Mouse (Mus musculus) inflammation-experienced regulatory T-cells, adult 6 months (primary cell): ENCODE measurements around the gene Ephx3. TPM values are rescaled to one million over a fixed set of nuclear protein-coding genes. Genes with fewer than 3 reads are reported as not detected.
"Not testable (repeated sequence)": the region's sequence is repeated elsewhere in the genome, so short reads cannot be mapped to it uniquely, and the experiment has no call there.

Experiments used
- ATAC-seq: one replicate; pipeline ENCODE4 v1.8.0; 2017
- polyA plus RNA-seq, 3 experiments: library from polyadenylated mRNA; unstranded; fragments of 100-300 nt; shearing (Covaris generic); gene quantifications; one replicate each; pipeline ENCODE4 v1.2.1; 2017

Ephx3 gene
- under 1 TPM in 2 of 3 experiments, not detected in 1; 0.15 to 0.23 TPM for polyA plus RNA-seq

DNA sequence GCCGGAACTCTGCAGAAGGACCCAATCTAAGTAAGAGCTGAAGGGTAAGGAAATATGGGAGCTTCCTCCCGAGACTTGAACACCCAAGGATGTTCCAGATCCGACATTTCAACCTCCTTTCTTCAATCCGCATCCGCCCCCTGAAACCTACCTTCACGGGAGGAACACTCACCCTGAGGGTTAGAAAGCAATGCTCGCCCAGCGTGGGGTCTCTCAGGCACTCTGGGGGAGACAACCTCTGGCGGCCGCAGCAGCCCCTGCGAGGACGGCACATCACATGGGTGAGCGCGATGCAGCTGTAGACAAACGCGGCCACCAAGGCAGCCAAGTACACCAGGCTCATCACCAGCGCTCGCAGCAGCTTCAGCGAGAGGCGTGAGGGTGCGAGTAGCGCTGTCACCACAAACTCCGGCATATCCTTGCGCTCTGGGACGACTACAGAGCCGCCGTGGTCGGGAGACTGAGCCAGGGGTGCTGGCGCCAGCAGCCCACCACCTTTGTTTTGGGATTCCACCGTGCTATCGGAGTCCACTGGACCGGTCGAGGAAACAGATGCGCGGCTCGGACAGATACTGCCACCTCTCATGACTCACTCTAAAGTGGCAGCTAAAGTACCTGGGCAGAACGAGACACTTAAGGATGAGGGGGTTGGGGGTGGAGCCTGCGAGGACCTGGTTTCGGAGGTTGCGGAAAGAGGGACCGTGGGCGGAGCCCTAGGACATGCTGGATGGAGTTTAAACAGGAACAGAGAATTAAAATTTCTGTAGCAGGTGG is at the start of gene Ephx3:
Gene Ephx3, minus strand, starts transcription at position 687 of the 774 bp plus-strand sequence.
- peak; percentile 35 for ATAC-seq

DNA sequence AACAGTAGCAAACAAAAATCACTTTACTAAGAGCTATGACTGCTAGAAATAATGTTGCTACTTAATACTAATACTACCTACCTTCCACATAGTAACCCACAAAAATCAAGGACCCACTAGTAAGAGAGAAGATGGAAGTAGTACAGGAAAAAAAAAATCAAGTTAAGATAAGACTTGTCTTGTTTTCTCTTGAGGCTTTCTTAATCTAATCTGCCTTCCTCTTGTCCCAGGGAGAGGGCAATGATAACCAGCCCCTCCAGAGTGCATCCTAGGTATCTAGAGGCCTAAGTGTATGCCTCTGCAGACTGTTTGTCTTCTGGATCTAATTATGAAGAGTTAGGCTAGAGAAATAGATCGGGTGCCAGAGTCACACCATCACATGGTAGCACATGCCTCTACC is 49.2 kb upstream of the Ephx3 start:
- no peak for ATAC-seq

DNA sequence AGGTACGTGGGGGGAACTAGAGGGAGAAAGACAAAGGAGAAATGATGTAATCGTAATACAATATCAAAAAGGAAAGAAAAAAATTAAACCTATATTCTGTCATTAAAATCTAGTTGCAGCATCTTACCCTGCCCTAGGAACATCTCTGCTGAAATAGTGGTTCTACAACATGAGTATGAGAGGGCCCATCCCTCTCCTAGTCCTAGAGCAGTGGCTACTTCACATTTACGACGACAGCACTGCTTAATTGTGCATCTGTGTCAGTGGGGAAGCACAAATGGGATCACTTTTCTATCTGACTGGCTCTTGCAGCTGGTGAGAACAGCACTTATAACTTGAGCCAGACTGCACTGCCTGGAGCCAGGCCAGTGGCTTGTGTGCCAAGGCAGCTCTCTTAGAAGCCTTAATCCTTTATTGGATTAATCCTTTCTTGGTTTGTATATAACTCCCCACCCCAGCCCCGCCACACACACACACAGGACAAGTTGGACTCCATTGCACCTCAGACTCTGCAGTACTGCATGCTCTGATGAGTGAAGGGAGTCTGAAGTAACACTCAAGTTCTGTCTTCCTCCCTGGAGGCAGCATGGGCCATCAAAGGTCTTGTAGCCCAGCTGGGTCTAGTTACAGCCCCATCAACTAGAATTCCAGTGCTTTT is 46.3 kb upstream of the Ephx3 start:
- no peak for ATAC-seq

DNA sequence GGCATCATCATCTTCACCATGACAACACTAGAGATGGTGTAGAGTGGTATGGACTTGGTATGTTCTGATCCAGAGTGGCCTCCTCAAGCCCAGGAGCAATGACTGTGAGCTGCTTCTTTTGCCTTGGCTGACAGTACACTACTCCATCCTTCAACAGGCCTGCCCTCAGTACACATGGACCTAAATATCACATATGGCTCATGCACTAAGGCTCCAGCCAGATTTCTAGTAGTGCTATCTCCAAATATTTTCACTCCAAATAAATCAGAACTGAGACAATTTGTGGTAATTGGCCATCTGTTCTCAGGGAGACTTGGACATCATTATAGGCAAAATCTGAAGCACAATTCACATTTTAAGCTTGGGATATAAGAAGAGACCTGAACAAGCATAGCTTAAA is 43.8 kb upstream of the Ephx3 start:
- no peak for ATAC-seq

DNA sequence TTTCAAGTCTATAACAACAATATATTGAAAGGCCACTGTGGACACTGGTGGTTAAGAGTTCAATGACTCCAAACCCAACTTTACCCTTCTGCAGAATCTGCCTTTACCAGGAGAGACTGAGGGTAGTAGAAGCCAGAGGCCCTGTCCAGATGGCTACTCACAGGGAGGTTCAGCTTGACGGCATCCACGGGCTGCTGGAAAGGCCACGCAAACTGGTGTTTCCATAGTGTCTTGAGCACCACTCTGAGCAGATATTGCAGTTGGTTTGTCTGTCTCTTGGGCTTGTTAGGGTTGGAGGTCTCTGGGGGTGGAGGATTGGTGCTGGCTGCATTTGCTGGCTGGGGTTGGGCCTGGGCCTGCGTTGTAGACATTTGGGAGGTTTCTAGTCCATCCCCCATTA is 39.9 kb upstream of the Ephx3 start:
- no peak for ATAC-seq

DNA sequence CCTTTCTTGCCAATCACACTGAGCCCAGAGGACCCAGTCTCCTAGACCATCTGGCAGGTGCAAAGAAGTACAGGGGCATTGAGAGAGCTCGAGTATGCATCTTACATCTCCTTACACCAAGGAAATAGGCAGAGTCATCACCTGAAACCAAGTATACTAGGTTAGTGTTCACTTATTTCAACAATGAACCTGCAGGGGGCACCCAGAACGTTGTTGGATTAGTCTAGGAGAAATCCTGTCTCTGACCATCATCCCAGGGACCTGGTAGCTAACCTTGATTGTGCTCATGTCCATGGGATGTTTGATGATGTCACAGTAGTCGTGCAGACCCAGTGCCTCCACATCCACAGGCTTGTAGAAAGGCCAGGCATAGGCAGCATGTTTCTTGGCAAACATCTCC is 31.5 kb upstream of the Ephx3 start:
- no peak for ATAC-seq

DNA sequence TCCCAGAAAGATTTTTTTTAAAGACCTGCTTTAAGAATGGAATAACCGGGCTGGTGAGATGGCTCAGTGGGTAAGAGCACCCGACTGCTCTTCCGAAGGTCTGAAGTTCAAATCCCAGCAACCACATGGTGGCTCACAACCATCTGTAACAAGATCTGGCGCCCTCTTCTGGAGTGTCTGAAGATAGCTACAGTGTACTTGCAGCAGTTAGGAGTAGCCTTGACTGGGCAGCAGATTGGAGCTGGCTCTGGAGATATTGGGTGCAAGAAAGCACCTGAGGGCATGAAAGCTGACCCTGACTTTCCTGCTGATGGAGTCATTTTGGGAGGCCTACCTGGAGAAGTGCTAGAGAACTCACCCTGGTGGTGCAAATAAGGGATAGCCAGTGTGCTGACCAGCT is 26.2 kb upstream of the Ephx3 start:
- ATAC-seq: not testable (repeated sequence)

DNA sequence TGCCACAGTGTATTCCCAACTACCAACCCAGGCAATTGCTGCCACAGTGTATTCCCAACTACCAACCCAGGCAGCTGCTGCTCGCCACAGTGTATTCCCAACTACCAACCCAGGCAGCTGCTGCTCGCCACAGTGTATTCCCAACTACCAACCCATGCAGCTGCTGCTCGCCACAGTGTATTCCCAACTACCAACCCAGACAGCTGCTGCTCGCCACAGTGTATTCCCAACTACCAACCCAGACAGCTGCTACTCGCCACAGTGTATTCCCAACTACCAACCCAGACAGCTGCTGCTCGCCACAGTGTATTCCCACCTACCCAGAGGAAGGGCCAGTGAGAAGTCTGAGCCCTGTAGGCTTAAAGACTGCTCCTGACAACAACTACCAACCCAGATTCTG is 22.2 kb upstream of the Ephx3 start:
- not testable (repeated sequence) for ATAC-seq

DNA sequence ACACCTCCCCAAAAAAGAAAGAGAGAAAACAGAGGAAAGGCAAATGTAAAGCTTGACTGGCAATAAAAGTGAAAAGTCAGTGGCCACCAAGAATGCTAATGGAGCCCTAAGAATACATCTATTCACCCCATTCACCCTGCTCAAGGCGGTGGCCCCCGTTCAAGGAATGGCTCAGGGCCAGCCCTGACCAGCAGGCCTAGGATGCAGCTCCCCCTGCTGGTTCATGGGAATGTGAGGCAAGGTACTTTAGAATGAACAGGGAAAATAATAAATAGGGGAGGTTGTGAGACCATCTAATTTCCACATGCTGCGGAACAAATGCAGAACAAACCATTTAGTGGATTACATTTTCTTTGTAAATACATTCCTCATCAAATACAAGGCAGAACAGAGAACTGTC is 20.4 kb upstream of the Ephx3 start:
- no peak for ATAC-seq

DNA sequence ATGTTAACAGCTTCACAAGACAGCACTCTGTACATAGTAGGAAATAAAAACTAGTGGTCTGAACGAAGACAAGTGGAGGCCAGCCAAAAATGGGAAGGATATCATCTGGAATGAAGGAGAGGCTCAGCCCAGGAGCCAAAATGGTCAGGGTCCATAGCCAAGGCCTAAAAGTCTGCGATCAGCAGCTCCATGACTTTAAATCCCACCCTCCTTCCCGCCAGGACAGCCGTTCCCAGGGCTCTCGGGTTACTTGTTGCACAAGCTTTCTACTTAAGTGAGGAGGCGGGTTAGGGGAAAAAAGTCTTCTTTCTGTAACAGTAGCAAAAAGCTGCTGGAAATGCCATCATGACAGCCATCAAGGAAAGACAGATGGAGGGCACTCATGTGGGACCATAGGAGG is 19.8 kb upstream of the Ephx3 start:
- no peak for ATAC-seq

DNA sequence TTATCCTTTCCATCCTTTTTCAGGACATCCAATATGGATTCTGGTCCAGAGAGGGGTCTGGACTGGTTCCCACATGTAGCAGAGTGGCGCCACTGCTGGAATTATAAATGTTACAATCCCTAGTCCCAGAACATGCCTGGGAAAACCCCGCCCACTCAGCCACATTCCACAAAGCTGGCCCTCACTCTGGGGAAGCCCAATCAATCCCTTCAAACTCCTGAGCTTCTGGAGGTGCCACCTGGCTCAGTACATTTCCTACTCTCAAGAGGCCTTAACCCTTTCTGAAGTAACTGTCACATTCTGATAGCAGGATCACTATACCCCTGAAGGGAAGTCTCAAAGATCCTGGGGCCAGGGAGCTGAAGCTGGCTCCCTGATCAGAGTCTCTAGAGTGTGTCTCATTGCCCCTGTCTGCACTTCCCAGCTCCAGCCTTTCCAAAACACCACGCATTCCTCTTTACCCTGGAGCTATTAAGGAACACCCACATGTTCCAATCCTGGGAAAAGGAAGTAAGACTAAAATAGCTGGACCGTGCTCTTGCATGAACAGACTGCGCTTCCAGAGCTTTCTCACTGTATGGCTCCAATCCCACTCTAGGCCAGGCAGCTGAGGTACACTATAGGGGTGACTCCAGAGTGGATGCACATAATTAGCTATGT is 18.4 kb upstream of the Ephx3 start:
- ATAC-seq: no peak

DNA sequence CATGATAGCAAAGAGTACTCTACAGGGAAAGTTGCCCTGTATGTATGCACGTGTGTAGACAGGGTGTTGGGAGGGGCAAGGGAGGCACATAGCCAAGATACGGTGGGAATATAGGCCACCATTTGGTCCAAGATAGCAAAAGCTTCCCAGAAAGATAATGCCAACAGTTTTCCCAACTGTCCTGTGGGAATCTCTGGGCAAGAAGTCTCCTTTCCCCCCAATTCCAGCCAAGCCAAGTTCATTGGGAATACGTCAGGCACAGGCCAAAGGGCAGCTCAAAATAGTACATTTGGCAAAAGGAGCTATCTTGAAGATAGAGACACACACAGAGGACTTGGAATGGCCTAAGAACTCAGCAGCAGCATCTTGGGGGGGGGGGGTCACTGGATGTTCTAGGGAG is 16.0 kb upstream of the Ephx3 start:
- no peak for ATAC-seq

DNA sequence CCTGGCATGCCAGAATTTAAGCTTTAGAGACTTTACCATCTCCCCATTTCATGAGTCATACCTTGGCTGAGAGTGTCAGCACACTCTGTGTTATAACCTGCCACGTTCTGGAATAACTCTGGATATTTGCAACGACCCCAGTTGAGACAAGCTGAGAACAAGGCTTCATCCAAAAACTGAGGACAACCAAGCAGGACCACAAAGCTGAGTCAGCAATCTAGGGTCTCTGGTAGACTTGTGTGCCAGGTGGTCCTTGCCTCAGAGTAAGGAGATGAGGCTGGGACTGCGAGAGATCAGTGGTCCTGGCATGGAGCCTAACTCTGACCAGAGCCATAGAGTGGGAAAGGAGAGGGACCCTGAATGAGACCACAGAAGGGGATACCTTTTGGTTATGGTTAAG is 13.6 kb upstream of the Ephx3 start:
- ATAC-seq: no peak

DNA sequence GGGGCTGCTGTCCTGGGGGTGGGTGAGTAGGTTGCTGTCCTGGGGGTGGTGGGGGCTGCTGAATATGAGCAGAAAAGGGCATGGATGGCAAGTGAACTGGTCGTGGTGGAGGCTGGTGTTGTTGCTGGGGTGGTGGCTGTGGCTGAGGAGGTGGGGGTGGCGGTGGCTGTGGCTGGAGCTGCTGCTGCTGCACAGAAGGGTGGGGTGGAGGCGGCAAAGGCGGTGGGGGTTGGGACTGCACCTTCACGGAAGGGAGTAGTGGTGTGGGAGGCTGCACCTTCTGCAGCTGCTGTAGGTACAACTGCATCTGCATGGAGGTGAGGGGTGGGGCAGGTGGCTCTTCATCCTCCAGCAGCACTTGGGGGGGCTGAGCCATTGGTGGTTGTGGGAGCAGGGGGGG is 11.7 kb upstream of the Ephx3 start:
- ATAC-seq: no peak

DNA sequence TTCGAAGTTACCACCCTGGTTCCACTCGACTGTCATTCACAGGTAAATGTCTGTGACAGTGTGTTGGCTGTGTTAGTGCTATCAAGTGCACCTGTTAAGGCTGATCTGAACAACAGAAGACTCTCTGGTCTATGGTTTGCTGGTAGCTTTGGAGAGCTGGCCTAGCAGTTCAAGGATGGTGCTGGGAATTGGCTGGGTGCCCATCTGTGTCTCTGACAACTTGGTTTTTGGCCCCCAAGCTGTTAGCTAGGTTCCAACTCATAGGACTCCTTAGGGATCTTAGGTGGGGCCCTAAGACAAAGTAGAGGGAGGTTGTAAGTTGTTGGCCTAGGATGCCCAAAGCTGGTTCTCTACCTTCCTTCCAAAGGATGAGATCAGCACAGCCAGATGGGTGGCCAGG is 10.4 kb upstream of the Ephx3 start:
- ATAC-seq: no peak

DNA sequence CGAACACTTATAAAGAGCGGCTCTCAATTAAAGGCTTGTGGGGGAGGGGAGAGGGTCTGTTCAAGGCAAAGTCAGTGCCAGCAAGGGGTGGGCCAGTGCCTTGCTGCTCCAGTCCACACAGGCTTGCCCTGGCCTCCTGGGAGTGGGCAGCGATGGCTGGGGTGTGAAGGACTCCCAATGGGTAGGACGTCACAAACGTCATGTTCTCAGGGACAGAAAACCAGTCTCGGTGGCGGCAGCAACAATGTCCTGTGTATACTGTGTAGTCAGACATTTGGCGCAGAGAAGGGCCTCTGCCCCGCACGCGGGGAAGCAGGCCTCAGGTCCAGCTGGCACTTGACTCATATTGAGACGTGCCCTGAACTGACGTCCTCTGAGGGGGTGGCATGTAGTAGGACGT is 7.8 kb upstream of the Ephx3 start:
- ATAC-seq: no peak

DNA sequence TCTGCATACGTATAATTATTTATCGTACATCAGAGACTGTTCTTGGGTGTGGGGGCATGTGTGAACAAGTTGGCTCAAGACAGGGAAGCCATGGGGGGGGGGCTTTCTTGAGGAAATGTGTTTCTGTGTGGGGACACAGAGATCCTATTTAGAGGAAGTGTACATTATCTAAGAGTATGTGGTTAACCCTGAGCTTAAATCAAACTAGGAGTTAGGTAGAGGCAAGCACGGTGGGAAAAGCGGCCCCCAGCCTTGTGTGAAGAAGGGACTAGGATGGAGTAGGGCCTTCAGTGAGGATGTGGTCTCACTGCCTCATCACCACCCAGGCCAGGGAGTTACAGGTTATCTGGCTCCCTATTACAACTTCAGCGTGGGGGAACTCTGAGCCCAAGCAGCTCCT is 6.4 kb upstream of the Ephx3 start:
- ATAC-seq: no peak

DNA sequence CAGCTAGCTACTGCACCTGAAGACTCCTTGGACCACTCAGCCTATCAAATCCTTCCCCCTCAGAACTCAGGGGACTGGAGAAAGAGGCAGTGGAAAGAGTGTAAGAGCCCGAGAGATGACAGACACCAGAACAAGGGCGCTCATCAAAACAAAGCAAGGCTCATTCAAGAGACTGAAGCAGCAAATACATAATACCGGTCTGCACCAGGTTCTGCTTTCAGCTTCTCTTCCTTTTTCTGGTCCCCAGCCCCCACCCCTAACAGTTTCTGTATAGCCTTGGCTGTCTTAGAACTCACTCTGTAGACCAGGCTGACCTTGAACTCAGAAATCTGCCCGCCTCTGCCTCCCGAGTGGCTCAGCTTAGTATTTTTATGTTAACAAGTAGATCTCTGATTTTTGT is 3.7 kb upstream of the Ephx3 start:
- ATAC-seq: no peak

DNA sequence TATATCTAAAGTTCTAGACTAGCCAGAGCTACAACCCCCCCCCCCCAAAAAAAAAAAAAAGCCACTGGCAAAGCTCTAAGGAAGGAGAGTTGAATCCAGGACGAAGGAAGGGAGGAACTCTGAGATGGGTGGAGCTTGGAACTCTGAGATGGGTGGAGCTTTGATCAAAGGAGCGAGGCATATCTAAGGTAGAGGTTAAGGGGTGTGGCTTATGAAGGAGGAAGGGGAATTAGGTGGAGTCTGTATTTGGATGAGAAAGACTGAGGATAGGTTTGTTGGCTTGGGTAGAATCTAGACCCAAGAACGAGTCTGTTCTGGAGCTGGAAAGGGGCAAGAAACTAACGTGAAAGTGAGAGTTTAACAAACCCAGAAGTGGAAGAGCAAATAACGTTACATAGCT is 501 bp upstream of the Ephx3 start:
- no peak for ATAC-seq

DNA sequence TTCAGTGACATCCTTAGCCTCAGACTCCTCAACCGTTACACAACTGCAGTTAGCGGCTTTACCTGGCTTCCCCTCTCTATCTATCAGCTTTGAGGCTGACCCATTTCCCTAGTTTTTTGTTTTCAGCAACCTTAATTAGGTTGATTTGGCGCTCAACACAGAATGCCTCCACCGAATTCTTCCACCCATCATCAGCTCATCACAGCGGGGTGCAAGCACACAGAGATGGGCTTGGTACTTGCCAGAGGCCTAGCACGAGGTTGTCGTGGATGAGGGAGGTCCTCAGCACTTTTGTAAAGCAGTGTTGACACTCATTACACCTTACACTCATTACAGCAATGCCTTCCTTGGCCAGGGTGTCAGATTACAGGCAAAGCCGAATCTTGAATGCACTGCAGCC is 6.3 kb downstream of the Ephx3 start:
- ATAC-seq: no peak

DNA sequence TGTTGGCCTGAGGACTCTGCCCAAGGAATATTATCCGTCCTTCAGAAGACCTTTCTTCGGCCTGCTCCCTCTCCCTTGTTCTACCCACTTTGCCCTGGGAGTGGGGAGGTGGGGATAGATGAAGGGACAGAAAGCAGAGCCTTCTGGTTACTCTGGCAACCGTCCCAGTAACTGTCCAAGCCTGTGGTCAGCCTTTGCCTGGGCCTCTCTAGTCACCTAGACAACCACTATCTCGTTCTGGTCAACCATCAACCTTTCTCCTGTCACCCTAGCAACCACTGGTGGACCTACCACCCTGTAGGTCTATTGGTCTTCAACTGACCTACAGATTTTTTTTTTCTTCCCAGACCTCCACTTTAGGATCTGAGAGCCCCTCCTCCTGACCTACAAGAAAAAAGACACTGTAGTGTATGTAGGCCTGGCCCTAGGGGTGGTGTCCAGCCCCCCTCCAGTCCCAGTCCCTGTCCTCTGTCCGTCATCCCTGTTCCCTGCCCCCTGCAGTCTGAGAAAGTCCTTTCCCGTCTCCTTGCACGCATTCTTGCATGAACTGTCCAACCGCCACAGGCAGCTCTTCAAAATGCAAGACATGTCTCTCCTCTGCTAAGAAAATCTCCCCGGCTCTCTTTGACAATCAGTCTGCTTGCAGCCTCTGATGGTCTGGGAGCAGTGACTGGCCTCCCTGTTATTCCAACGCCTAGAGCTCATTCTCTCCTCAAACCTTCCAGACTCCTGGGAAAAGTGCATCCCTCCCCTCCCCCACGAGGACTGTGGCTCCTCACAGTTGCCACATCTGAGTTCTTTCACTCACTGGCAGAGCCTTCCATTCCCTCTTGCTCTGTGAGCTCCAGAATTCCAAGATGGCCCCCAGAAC is 9.5 kb downstream of the Ephx3 start:
- ATAC-seq: no peak

DNA sequence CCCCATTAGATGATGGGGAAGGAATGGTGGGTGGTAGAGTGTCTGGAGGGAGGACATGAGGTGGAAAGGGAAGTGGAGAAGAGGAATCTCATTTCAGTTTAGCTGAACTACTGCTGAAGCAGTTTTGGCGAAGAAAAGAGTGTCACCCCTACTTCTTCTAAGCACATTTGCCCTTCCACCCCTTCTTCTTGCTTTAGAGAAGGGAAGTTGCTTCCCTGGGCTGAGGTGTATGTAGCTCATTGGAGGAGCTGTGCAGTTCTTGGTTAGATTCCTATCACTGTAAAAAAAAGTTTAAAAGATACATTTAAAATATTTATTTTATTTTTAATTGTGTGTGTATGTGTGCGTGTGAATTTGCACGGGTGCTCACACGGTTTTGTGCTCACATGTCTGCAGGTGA is 12.4 kb downstream of the Ephx3 start:
- ATAC-seq: no peak

DNA sequence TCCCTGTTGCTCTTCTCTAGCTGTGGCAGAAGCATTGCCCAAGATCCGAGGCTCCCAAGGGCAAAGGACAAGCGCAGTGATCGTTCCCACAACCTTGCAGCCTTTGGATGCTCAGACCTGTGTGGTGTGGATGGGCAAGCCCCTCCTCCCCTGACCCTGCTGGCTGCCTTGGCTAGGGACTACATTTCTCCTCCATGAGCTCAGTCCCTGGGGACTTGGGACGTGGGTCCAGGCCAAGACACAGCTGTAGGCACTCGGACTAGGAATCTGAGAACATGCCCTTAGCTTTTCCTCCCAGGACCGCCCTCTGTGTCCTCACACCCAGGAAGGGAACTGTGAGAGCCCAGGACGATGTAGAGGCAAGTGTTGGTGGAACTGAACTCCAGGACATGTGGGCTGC is 16.2 kb downstream of the Ephx3 start:
- no peak for ATAC-seq
